Mouse (Mus musculus) limb, embryonic 15.5 days (tissue): ENCODE measurements around the gene Isoc2b. TPM values are rescaled to one million over a fixed set of nuclear protein-coding genes. Genes with fewer than 3 reads are reported as not detected.
"Not testable (repeated sequence)": the region's sequence is repeated elsewhere in the genome, so short reads cannot be mapped to it uniquely, and the experiment has no call there.

Experiments used
- ATAC-seq: fragments of 200-750 bp; cut with Nextera tagmentation; 2 replicates; pipeline ENCODE4 v1.8.0; 2017; ENCODE audit warnings: low read depth, moderate TSS enrichment; ENCODE audit not compliant: insufficient number of reproducible peaks, low FRiP score, low TSS enrichment
- H3K27ac ChIP-seq: fragments of 300-500 bp; sonication (generic); 2 replicates; pipeline ENCODE4 v1.5.1; 2015; ENCODE audit warnings: moderate library complexity, mild to moderate bottlenecking, inconsistent platforms
- H3K27me3 ChIP-seq: fragments of 300-500 bp; sonication (generic); 2 replicates; pipeline ENCODE4 v1.6.1; 2015; ENCODE audit warnings: inconsistent platforms
- H3K36me3 ChIP-seq: fragments of 300-500 bp; sonication (generic); 2 replicates; pipeline ENCODE4 v1.6.1; 2015; ENCODE audit warnings: inconsistent platforms
- H3K4me1 ChIP-seq: fragments of 300-500 bp; sonication (generic); 2 replicates; pipeline ENCODE4 v1.6.1; 2015; ENCODE audit warnings: inconsistent platforms
- H3K4me2 ChIP-seq: fragments of 300-500 bp; sonication (generic); 2 replicates; pipeline ENCODE4 v1.6.1; 2015; ENCODE audit warnings: mild to moderate bottlenecking, inconsistent platforms
- H3K4me3 ChIP-seq: fragments of 300-500 bp; sonication (generic); 2 replicates; pipeline ENCODE4 v1.5.1; 2015; ENCODE audit warnings: mild to moderate bottlenecking, inconsistent platforms
- H3K9ac ChIP-seq: fragments of 300-500 bp; sonication (generic); 2 replicates; pipeline ENCODE4 v1.6.1; 2015; ENCODE audit warnings: inconsistent platforms
- H3K9me3 ChIP-seq: fragments of 300-500 bp; sonication (generic); 2 replicates; pipeline ENCODE4 v1.6.1; 2016; ENCODE audit warnings: inconsistent platforms
- WGBS: fragments of 180-500 bp; shearing (Covaris S2); methylation state at CpG from one replicate; pipeline ENCODE4 v1.1.7; 2015; 5-methylcytosine and 5-hydroxymethylcytosine counted together
- polyA plus RNA-seq: library from polyadenylated mRNA; unstranded; fragments of >200 nt; fragmentation: Nextera tagmentation; extraction: Ambion mirVana; gene quantifications from 2 replicates; pipeline ENCODE4 v1.2.1, GENCODE M21; 2015

Isoc2b gene
- polyA plus RNA-seq, 1 experiment from 2014 or later = 12.7 TPM

DNA sequence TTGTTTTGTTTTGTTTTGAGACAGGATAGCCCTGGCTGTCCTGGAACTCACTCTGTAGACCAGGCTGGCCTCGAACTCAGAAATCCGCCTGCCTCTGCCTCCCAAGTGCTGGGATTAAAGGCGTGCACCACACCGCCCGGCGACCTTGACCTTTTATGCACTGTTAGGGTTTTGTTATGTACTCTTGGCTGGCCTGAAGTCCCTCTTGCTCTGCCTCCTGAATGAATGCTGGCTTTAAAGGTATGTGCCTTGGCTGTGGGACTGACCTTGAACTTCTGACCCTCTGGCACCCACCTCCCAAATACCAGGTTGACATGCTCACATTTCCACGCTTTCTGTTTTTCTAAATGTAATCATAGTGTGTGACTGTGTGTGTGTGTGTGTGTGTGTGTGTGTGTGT is 49.1 kb downstream of the Isoc2b start:
- not testable (repeated sequence) for ATAC-seq, H3K9ac ChIP-seq, H3K4me3 ChIP-seq, H3K4me1 ChIP-seq, H3K36me3 ChIP-seq, H3K9me3 ChIP-seq, H3K27ac ChIP-seq, H3K4me2 ChIP-seq, H3K27me3 ChIP-seq
- 84% methylated on average over 7 of the region's 7 CpGs for WGBS

DNA sequence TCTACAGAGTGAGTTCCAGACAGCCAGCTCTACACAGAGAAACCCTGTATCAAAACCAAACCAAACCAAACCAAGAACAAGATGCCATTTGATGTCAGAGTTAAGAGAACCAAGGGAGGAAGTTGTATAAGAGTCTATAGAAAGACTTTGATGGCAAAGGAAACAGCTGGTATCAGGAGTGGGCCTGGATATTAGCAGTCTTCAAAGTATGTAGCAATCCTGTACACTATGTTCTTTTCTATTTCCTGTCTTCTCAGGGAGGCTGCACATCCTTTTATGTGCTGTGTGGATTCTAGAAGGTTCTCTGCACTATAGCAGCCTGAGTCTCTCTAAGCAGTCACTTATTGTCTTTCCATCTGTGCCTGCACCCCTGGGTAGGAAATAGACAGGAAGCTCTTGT is 53.5 kb downstream of the Isoc2b start:
- Histone ChIP-seq H3K27ac (no peak overlapping the region), H3K9me3 (no peaks in the 10 kb centered on the region), H3K27me3 (no peaks in the 10 kb centered on the region), H3K4me1 (peaks cover 6% of the 10 kb centered on the region; the same call in 1 of the 2 replicates), H3K4me2 (no peak overlapping the region), H3K9ac (no peak overlapping the region), H3K36me3 (no peaks in the 10 kb centered on the region), H3K4me3 (no peak overlapping the region)
- ATAC-seq = no peak

DNA sequence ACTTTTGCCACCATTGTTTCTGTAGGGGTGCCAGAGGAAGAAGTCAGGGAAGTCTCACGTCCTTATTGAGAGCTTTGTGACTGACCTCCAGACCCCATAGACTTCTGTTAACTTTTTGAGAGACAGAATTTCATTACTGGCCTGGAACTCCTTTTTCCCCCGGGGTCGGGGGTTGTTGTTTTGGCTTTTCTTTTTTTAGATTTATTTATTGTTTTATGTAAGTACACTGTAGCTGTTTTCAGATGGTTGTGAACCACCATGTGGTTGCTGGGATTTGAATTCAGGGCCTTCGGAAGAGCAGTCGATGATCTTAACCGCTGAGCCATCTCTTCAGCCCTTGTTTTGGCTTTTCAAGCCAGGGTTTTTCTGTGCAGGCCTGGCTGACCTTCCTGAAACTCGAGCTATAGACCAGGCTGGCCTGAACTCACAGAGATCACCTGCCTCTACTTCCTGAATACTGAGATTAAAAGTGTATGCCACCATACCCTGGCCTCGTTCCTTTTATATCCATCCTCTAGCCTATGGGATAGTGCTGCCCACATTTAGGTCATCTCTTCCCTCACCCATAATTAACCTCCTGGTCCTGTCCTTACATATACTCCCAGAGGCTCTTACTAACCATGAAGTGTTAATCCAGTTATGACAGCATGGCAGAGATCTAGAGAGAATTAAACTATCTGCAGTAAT is 56.8 kb downstream of the Isoc2b start:
- Histone ChIP-seq H3K4me3 (peak overlapping the region; percentile 98), H3K4me2 (peak overlapping the region; percentile 65), H3K9ac (0 out of 2 replicates have a peak overlapping the region, but pooled peaks have one; percentile 29), H3K4me1 (peaks cover 25% of the 10 kb centered on the region), H3K36me3 (peaks cover 19% of the 10 kb centered on the region), H3K27me3 (no peaks in the 10 kb centered on the region), H3K9me3 (no peaks in the 10 kb centered on the region), H3K27ac (peak overlapping the region; percentile 99)
- ATAC-seq = no peak
- 28% methylated on average over 8 of the region's 8 CpGs for WGBS

DNA sequence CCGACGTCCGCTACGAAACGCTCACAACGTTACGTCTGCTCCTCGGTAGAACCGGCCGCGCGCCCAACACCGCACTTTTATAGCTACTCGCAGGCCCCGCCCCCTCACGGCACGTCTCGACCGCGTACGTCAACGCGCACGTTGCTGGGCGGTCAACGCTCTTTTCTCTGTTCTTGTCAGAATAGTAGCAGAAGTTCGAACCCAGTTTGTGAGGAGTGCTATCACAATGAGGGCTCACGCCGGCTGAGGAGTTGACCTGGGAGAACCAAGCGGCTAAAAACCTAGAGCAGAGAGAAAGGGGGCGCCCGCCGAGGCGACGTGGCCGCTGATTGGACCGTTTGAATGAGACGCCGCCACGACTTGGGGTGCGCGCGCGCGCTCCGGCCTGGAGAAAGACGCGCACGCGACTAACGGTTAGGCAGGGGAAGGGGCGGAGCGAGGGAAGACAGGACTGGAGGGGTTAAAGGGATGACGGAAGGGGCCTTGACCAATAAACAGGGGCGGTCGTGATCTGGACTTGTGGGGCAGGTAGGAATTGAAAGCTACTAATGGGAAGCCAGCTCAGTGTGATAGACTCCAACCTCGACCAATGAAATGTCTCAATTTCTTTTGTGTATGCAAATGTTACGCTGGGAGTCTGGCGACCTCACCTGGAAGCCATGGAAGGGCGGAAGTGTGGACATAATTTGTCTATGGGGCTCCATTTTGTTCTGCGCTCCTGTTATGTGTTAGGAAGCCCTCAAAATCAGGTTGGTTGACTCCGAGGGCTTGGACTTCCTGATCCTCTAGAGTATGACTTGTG is 57.6 kb downstream of the Isoc2b start, which contains the start of gene Ube2s:
TSS of gene Ube2s (minus strand) at position 288 of the 802 bp plus-strand sequence.
- Histone ChIP-seq H3K27me3 (no peaks in the 10 kb centered on the region), H3K9ac (peak within 1 kb of the TSS; percentile 97), H3K4me1 (peaks cover 25% of the 10 kb centered on the region), H3K4me2 (peak within 1 kb of the TSS; percentile 65), H3K36me3 (peaks cover 22% of the 10 kb centered on the region), H3K27ac (peak within 1 kb of the TSS; percentile 99), H3K9me3 (no peaks in the 10 kb centered on the region), H3K4me3 (peak within 1 kb of the TSS; percentile 98)
- under 1% methylated on average over 62 of the region's 62 CpGs for WGBS
- peak; percentile 99 for ATAC-seq

GRCm38 (mm10) chr7:4811842-4812302 is 58.2 kb downstream of the Isoc2b start:
- H3K27ac ChIP-seq = peak overlapping the region; percentile 99
- no peaks in the 10 kb centered on the region for H3K27me3 ChIP-seq
- no peak for ATAC-seq
- H3K36me3 ChIP-seq = peaks cover 28% of the 10 kb centered on the region
- H3K9ac ChIP-seq = peak overlapping the region; percentile 97
- peaks cover 25% of the 10 kb centered on the region for H3K4me1 ChIP-seq
- H3K4me2 ChIP-seq = peak overlapping the region; percentile 65
- H3K9me3 ChIP-seq = no peaks in the 10 kb centered on the region
- peak overlapping the region; percentile 98 for H3K4me3 ChIP-seq
- under 1% methylated on average over 35 of the region's 36 CpGs for WGBS

GRCm38 (mm10) chr7:4811131-4811530 is 58.9 kb downstream of the Isoc2b start:
- H3K27ac ChIP-seq, ATAC-seq, H3K27me3 ChIP-seq, H3K9me3 ChIP-seq: not testable (repeated sequence)
- H3K4me2 ChIP-seq = peak overlapping the region; percentile 65
- H3K36me3 ChIP-seq = peaks cover 36% of the 10 kb centered on the region
- peak overlapping the region; percentile 98 for H3K4me3 ChIP-seq
- peak overlapping the region; percentile 97 for H3K9ac ChIP-seq
- 30% methylated on average over 10 of the region's 10 CpGs for WGBS
- H3K4me1 ChIP-seq = peaks cover 25% of the 10 kb centered on the region

DNA sequence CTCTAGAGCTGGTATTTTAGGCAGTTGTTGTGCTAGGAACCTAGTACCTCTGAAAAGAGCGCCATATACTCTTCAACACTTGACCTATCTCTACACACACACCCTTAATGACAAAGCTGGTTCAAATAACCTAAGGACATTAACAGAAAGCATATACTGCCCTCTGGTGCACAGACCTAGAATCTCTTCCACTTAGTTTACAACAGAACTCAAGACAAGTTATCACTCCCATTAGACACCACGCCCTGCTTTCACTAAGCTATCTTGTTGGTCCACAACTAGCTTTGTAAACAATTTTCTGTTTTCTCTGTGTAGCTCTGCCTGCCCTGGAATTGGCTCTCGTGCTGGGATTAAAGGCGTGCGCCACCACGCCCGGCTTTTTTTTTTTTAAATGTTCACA is 63.3 kb downstream of the Isoc2b start:
- no peaks in the 10 kb centered on the region for H3K9me3 ChIP-seq
- ATAC-seq = no peak

GRCm38 (mm10) chr7:4802247-4802646 is 67.8 kb downstream of the Isoc2b start:
- Histone ChIP-seq H3K9me3 (no peaks in the 10 kb centered on the region), H3K4me1 (no peaks in the 10 kb centered on the region), H3K4me2 (no peak overlapping the region), H3K36me3 (peaks cover 33% of the 10 kb centered on the region), H3K27ac (no peak overlapping the region), H3K27me3 (no peaks in the 10 kb centered on the region), H3K9ac (no peak overlapping the region), H3K4me3 (no peak overlapping the region)
- no peak for ATAC-seq

More for the DNA sequence above, 63.3 kb downstream of the Isoc2b start:
- Histone ChIP-seq H3K4me2 (no peak overlapping the region), H3K4me1 (peaks cover 19% of the 10 kb centered on the region), H3K27ac (no peak overlapping the region), H3K27me3 (no peaks in the 10 kb centered on the region), H3K9ac (no peak overlapping the region), H3K36me3 (peaks cover 53% of the 10 kb centered on the region), H3K4me3 (no peak overlapping the region)
- 84% methylated on average over 7 of the region's 7 CpGs for WGBS

DNA sequence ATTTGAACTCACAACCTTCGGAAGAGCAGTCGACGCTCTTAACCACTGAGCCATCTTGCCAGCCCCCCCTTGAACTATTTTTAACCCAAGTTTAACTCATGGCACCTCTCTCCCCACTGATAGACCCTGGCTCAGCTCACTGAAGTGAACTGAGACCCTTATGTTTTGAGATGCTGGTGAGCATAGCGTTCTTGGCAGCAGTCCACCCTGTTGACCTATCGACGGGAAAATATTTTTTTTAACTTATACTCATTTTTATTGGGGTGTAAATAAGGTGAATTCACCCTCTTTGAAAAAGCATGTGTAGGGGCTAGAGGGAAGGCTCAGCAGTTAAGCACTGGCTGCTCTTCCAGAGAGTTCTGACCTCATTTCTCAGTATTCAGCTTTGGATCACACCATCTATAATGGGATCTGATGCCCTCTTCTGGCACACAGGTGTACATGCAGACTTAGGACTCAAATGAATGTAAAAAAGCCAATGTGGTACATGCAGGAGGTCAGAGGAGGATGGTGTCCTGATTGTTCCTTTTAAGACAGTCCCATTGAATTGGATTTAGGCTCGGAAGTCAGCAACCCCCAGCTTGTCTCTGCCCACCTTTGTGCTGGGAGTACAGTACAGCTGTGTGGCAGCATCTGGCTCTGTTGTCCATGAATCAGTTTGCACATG is 74.2 kb downstream of the Isoc2b start:
- H3K4me3 ChIP-seq = no peak overlapping the region
- H3K27me3 ChIP-seq = no peaks in the 10 kb centered on the region
- no peak overlapping the region for H3K4me2 ChIP-seq
- H3K4me1 ChIP-seq = peaks cover 12% of the 10 kb centered on the region; the same call in 1 of the 2 replicates
- WGBS = 70% methylated on average over 7 of the region's 7 CpGs
- H3K9ac ChIP-seq = no peak overlapping the region
- ATAC-seq = no peak
- peaks cover 37% of the 10 kb centered on the region for H3K36me3 ChIP-seq
- H3K27ac ChIP-seq = no peak overlapping the region
- no peaks in the 10 kb centered on the region for H3K9me3 ChIP-seq
